Mouse (Mus musculus): ENCODE measurements around the gene Cldn12.

Cldn12 gene

DNA sequence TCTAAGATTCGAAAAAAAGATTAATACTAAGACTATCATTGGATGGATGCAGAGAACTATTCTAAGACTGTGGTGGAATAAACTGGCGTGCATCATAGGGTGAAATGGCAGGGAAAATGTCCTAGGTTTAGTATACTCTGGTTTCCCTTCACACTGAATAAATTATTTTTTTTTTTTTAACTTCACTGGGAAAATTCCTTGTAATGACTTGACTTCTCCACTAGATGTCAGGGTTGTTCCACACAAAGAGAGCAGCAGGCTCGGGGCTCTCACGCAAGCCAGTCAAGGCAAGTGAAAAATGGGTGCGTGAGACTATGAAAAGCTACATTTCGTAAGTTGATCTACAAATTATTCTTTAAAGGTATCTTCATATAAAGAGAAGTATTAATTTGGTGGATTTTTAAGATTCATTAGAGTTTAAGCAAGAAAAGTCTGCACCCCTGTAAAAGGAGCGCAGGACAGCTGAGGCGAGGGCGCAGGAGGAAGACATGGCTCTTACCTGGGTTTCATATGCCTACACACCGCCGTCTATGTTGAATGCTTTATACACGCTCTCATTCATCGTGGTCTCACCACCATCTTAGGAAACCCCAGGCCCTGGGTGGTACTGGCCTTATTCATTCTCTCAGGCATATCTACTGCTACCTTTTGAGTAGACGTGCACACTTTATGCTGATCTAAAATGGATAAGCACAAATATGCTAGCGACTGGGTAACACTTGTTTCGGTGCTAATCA lies 20.3 kb downstream of the Cldn12 start:
- DNase-seq (ENCODE audit: low read depth, low spot score) = peak; percentile 38

DNA sequence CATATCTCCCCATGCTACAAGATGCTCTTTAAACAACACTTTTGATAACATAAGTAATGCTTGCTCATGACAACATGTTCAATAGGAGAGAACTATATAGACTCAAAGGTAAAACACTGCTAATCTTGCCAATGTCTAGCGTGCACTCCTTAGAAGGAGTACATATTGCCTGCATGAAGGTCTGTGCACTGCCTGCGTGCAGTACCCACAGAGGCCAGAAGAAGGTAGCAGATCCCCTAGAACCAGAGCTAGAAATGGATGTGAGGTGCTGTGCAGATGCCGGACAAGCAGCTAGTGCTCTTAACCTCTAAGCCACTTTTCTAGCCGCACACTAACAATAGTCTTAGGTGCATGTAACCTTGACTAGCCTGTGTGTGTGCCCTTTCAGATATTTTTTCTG lies 22.6 kb downstream of the Cldn12 start:
- no peak for DNase-seq (ENCODE audit: low read depth, low spot score)

GRCm38 (mm10) chr5:5486071-5486470 lies 28.7 kb downstream of the Cldn12 start:
- no peak for DNase-seq (ENCODE audit: low read depth, low spot score)

DNA sequence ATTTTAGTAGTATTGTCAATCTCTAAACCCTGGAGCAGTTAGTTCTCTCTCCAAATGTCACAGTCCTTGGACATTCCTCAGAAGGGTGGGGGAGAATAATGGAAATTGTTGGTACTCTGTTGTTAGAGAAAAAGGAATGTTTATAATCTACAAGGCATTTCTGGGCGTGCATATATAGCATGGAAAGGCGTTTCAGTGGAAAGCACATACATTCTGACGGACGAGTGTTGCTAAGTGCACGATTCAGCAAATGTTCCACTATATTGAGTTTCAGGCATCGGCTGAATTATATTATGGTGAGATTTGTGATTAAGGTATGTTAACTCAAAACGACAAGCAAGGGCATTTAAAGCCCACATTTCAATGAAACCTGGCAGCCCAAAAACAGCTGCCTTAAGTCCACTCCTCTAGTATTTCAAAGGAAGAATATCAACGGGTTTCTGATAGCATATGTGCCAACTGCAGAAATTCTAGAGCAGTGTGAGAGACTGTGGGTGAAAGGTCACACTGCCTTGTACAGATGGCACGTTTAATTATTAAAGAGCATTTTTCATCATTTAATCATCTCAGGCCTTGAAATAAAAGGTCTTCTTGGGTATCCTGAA lies 31.4 kb downstream of the Cldn12 start:
- DNase-seq (ENCODE audit: low read depth, low spot score) = no peak

- DNase-seq (ENCODE audit: low read depth, low spot score) = peak; percentile 4
Measured at GRCm38 (mm10) chr5:5481662-5482061, 33.1 kb downstream of the Cldn12 start.

DNA sequence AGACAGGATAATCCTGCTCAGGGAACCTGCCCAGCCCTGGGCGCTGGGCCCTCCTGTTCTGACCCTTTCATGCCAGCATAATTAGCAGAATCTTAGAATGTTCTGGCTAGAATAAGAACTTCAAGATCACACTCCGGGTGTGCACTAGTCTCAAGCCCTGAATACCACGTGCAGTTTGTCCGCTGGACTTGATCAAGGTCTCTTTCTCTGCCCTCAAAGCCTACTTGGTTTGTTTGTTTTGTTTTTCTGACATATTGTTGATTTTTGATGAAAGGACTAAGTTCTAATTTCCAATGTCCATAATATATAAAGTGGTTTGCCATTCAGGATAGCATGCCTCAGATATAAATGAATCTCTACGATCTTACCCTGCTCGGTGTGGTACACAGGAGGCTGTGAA lies 35.7 kb downstream of the Cldn12 start, which contains the start of gene 1700015F17Rik:
TSS of gene 1700015F17Rik (minus strand) at position 101 of the 400 bp plus-strand sequence.
- DNase-seq (ENCODE audit: low read depth, low spot score) = no peak

DNA sequence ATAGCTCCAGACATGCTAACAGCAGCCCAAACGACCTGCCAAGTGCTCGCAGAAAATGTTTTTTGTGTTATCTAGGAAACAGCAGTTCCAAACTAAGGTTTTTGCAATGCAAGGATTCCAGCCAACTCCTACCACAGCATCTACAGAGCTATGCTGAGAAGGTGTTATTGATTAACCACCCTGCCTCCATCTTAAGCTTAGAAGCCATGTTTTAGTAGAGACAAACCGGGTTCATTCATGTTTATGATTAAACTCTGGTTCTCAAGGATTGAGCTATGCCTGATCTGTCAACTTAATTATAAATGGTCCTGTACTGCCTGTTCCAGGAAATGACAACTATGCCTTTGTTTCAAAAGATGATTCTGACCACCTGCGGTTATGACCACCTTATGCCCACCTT lies 38.6 kb downstream of the Cldn12 start:
- no peak for DNase-seq (ENCODE audit: low read depth, low spot score)

- no peak for DNase-seq (ENCODE audit: low read depth, low spot score)
Measured at GRCm38 (mm10) chr5:5465256-5465655, 49.5 kb downstream of the Cldn12 start.

Data from retina, adult 2 months (tissue).